Mouse (Mus musculus): ENCODE results near the gene Ldb1.
"Not testable (repeated sequence)": the region's sequence is repeated elsewhere in the genome, so short reads cannot be mapped to it uniquely, and the experiment has no call there.

Ldb1 gene

DNA sequence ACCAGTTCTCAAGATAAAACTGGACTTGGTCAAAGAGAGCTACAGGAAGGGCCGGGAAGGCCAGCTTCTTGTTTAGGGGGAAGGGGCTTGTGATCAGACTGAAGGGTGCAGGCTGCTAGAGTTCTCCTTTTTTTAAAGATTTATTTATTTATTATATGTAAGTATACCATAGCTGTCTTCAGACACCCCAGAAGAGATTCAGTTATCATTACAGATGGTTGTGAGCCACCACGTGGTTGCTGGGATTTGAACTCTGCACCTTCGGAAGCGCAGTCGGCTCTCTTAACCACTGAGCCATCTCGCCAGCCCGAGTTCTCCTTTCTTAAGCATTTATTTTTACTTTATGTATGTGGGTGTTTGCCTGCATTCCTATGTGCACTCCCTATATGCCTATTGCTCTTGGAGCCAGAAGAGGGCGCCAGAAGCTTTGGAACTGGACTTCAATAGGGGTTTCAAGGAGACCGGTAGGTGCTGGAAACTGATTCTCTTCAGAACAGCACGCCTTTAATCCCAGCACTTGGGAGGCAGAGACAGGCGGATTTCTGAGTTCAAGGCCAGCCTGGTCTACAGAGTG lies 16.2 kb downstream of the Ldb1 start:
- DNase-seq (ENCODE audit: low spot score in 2 of 2) = no peak

DNA sequence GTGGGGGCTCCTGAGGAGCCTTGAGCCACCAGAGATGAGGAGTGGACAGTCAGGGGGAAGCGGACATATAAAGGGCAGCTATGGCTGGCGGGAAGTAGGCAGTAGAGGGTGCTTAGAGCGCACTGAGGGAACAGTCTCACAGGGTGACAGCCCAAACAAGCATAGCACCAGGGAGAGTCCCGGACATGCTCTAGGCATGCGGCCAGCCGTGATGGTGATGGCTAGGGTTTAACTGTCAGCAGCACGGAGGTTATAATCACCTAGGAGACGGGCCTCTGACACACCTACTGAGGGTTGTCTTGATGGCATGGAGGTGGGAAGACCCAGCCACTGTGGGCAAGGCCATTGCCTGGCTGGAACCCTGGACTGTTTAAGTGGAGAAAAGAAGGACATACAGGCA lies 18.4 kb downstream of the Ldb1 start:
- no peak for DNase-seq (ENCODE audit: low spot score in 2 of 2)

DNA sequence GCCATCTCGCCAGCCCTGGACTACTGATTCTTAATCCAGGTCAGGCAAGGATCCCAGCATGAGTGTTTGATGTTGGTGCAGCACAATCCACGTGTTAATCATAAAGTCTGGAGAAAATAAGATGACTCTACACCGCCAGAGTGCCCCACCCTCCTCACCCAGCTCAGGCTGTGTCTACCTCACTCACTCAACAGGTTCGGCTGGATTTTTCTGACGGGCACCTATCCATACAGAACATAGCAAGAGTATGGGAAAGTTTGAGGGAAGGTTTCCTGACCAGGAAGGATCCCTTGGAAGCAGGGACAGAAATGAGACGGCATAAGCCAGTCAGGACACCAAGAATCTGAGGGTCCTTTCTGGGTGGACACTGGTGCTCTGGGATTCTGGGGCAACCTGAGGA lies 20.1 kb downstream of the Ldb1 start:
- DNase-seq (ENCODE audit: low spot score in 2 of 2) = no peak

DNA sequence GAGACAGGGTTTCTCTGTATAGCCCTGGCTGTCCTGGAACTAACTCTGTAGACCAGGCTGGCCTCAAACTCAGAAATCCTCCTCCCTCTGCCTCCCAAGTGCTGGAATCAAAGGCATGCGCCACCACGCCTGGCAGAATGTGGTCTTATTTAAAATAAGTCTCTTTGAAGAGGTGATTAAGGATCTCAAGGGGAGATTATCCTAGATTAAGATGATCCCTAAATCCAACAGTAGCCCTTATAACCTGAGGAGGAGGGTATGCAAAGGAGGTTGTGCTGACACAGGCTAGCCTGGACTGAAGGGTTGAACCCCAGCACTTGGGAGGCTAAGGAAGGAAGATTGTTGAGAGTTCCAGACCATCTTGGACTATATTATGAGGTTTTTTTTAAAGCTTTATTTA lies 29.0 kb downstream of the Ldb1 start:
- DNase-seq (ENCODE audit: low spot score in 2 of 2) = no peak

DNA sequence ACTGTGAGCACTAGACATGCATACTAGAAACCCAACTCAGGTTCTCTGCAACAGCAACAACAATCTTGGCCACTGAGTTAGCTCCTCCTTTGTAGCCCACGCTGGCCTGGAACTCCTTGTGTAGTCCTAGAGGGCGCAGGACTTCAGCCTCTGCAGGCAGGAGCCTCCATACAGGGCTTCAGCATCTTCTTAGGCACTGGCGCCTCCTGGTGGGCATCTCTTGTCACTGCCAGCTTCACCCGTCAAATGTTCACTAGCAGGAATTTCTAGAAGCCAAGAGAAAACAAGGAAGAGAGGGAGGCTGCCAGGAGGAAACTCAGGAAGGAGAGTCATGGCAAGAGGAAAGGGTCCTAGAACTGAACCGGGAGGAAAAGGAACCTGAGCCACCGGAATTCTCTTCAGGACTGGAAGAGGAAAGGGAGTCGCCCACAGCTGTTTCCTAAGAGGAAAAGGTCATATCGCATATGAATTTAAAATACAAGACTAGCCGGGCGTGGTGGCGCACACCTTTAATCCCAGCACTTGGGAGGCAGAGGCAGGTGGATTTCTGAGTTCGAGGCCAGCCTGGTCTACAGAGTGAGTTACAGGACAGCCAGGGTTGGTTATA lies 30.3 kb downstream of the Ldb1 start:
- peak; percentile 47 to 83 for DNase-seq (ENCODE audit: low spot score in 2 of 2)

DNA sequence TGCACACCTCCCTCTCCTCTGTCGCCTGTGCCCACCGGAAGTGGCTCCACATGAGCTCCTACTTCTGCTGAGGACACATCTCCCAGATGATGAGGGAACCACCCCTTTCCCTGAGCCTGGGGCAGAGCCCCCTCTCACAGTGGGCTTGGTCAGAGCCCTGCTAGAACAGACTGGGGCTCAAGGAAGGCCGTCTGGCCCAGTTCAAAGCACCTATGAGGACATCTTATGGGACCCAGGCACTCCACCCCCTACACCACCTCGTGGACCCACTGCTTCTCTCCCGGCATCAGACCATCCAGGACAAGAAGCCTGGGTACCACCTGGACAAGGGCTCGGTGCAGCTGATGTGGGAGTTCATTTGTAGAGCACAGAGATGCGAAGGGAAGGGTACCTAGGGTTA lies 39.3 kb downstream of the Ldb1 start:
- no peak for DNase-seq (ENCODE audit: low spot score in 2 of 2)

DNA sequence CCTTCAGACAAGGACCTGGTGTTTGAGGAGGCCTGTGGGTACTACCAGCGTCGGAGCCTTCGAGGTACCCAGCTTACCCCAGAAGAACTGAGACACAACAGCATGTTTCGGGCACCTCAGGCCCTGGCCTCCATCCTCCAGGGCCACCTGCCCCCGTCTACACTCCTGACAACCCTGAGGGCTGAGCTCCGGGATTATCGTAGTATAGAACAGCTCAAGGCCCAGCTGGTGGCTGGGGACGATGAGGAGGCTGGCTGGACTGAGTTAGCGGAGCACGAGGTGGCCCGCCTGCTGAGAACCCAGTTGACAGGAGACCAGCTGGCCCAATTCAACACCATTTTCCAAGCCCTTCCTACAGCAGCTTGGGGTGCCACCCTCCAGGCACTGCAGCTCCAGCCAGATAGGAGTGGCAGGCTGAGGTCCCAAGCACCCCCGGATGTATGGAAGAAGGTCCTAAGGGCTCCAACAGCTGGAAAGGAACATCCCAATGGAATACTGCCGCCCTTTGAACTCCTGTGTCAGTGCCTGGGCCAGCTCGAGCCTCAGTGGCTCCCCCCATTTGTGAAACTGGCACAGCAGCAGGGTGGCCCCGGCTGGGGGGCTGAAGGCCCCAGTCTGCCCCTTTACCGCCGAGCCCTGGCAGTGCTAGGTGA lies 40.1 kb downstream of the Ldb1 start:
- DNase-seq (ENCODE audit: low spot score in 2 of 2) = no peak

DNA sequence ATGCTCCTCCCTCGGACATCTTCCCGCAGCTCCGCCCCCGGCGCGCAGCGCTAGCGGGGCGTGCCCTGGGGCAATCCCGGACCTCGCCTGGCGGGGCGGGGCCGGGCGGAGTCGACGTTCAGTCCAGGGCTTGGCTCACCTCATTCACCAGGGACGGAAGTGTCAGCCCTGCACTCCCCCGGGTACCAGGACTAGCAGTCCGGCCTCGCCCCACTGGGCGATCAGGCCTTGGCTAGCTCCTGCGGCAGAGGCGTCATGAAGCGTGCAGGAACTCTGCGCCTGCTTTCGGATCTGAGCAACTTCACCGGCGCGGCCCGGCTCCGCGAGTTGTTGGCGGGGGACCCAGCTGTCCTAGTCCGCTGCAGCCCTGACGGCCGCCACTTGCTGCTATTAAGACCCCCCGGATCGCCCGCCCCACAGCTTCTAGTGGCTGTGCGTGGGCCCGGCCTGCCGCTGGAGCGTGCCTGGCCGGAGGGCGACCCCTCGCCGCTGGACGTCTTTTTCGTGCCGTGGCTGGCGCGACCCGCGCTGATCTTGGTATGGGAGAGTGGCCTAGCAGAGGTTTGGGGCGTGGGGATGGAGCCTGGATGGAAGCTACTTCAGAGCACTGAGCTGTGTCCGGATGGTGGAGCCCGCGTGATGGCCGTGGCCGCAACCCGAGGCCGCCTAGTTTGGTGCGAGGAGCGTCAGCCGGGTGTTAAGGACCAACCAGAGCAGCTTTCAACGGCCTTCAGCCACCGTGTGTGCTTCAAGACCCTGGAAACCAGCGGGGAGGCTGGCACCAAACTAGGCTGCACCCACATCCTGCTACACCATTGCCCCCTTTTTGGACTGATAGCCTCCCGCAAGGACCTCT lies 41.4 kb downstream of the Ldb1 start, which contains the start of gene Hps6:
Hps6 (plus strand) TSS at position 138 of the 856 bp plus-strand sequence.
- peak; percentile 52 to 67 for DNase-seq (ENCODE audit: low spot score in 2 of 2)

DNA sequence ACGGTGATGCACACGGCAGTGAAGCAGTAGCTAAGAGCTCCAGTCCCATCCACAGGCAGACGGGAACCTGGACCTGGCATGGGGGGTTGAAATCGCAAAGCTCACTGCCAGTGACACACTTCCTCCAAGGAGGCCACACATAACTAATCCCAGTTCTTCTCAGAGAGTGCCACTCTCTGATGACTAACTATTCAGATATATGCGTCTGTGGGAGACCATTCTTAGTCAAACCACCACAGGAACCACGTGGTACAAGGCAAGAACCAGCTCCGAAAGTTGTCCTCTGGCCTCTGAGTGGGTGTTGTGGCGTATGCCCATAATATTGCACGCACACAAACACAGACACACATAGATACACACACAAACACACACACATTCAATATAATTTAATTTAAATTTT lies 42.7 kb downstream of the Ldb1 start:
- DNase-seq (ENCODE audit: low spot score in 2 of 2) = no peak

DNA sequence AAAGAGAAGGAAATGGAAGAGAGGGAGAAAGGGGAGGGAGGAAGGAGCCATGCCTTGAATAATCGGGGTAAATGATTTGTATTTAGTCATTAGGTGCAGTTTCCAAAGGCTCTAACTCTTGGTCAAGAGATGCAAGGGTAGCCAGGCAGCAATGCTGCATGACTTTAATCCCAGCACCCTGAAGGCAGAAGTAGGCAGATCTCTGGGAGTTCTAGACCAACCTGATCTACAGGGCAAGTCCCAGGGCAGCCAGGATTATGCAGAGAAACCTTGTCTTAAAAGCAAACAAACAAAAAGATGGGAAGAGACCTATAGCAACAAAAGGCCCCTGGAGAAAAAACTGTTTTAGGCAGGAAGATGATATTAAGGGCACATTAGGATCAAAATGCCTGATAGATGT lies 45.6 kb downstream of the Ldb1 start:
- no peak for DNase-seq (ENCODE audit: low spot score in 2 of 2)

DNA sequence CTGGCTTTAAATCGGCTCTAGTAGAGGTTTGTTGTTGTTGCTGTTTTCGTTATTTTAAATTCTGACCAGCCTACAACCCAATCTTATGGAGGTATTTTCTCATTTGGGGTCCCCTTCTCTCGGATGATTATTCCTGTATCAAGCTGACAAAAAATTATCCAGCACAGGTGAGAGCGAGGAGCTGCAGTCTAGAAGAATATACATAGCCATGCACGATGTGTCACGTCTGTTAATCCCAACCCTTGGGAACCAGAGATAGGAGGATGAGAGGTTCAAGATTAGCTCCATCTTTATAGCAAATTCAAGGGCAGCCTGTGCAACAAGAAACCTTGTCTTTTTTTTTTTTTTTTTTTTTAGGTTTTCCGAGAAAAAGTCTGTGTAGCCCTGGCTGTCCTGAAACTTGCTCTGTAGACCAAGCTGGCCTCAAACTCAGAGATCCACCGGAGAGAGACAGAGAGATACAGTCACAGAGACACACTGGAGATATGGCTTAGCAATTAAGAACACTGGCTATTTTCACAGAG lies 46.3 kb downstream of the Ldb1 start:
- no peak for DNase-seq (ENCODE audit: low spot score in 2 of 2)

DNA sequence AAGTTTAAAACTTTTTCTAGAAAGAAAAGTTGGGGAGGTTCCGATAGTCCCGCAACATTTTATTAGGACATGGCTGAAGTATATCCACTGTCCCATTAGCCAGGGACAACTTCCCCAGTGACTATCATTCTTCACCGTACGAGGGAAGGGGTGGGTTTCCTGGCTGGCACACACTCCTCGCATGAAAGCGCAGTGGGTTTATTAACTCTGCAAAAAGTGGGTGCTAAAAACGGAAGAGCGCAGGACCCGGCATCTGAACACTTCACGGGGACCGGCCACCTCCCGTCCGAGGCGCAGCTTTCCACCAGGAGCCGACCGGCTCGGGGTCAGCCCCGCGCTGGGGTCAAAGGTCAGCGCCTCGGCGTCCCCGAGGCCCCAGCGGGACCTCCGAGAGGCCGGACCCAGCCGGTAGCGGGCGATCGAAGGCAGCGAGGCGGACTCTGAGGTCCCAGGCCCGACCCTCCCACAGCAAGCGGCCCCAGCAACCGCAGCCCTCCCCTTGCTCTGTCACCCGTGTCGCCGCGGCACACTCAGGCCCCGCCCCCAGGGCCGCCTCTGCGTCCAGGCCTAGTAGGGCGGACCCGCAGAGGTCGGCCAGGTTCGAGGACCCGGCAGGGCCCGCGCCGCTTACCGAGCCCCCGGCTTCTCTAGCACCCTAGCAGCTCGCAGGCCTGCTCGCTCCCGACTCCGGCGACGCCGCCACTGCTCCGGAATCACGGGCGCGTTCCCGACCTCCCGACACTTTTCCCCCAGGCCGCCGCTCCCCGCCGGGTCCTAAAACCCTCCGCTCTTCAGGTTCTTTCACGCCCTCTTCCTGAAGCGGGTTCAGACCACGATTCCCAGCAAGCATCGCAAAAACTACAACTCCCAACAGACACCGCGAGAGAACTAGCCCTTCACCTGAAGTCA lies 47.0 kb downstream of the Ldb1 start, which contains the start of gene Armh3:
Armh3 (minus strand) TSS at position 704 of the 909 bp plus-strand sequence.
- peak; percentile 87 for DNase-seq (ENCODE audit: low spot score in 2 of 2)

DNA sequence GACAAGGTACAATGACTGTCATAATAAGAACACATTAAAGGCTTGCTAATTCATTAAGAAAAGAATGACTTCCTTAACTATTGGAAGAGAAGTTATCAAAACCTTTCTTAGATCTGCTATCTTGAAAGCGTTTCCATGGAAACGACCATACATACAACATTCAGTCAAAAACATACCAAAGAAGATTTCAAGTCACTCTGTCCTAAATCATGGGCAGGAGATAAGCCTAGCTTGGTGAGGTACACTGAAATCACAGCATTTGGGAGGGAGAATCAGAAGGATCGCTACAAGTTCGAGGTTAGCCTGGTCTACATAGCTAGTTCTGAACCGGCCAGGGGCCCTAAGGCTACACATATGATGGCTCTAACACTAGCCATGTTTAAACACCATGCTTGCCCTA lies 47.6 kb downstream of the Ldb1 start:
- DNase-seq (ENCODE audit: low spot score in 2 of 2) = no peak

DNA sequence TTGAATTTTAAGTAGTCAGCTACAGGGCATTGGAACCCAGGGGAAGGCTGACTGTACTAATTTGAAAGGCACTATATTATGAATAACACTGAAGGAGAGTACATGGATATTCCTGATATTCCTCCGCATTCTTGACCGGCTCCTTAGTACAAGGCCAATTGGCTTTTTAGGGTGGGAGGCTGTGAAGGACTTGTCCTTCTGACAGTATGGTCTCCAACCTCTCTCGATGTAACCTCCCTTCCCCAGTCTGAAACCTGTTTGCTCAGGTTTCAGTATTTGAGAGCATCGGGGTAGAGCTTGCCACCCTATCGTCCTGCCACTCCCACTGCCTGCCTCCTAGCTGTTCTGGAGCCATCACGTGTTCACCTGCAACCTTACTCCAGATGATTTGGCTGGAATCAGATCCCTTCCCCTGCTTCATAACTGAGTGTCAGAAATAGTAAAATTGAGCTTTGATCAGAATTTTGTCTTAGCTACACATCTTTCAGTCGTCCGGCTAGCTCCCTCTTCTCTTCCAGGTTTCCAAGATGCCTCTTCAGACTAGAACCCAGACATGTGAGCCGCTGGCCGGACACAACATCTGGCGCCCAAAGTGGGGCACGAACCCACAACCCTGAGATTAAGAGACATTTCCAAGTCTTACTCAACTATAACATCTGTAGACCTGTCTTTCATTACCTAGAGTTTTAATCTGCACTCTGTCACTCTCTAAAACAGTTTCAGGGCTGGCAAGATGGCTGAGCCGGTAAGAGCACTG lies 50.9 kb downstream of the Ldb1 start:
- no peak for DNase-seq (ENCODE audit: low spot score in 2 of 2)

DNA sequence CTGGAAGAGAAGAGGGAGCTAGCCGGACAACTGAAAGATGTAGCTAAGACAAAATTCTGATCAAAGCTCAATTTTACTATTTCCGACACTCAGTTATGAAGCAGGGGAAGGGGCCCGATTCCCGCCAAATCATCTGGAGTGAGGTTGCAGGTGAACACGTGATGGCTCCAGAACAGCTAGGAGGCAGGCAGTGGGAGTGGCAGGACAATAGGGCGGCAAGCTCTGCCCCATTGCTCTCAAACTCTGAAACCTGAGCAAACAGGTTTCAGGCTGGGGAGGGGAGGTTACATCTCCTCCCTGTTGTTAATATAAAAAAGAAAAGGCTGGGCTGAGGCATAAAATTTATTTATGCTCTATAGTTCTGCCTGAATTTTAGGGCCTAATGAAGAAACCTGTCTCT lies 51.6 kb downstream of the Ldb1 start:
- not testable (repeated sequence) for DNase-seq (ENCODE audit: low spot score in 2 of 2)

DNA sequence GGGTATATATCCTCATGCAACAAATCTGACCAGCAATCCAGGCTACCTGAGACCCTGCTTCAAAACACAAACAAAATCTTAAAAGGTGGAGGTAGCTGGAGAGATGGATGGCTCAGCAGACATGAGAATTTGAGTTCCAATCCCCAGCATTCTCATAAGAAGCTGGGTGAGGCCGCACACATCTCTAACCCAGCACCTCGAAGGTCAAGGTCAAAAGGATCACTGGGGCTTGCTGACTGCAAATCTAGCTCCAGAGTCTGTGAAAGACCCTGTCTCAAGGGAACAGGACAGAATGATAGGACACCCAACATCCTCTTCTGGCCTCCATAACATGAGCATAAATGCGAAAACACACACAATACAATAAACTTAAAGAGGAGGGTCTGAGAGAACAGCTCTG lies 53.8 kb downstream of the Ldb1 start:
- DNase-seq (ENCODE audit: low spot score in 2 of 2) = no peak

DNA sequence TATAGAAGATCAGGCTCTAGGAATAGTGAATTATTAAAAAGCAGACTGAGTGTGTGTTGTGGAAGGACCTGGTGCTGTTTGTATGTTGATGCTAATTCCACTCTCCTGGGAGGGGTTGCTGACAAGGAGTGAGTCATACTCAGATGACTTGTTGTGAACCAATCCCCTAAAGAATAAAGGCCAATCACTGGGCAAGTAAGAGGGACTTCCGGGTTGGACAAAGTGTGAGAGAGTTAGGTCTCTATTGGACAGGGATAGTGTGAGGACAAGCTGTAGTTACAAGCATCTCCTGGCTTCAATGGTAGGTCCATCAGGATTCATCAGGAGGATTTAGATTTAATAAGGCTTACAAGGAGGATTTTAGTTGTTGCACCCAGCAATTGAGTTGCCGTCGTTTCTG lies 56.8 kb downstream of the Ldb1 start:
- DNase-seq (ENCODE audit: low spot score in 2 of 2) = no peak

DNA sequence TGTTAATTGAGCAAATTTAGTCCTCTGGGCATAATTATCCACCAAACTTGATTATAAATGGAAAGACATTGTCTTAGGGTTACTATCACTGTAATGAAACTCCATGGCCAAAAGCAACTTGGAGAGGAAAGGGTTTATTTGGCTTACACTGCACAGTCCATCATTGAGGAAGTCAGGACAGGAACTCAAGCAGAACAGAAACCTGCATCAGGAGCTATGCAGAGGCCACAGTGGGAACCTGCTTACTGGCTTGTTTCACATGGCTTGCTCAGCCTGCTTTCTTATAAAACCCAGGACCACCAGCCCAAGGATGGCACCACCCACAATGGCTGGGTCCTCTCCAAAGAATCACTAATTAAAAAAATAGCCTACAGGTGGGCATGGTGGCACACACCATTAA lies 60.6 kb downstream of the Ldb1 start:
- no peak for DNase-seq (ENCODE audit: low spot score in 2 of 2)

Measured in thymus, postnatal 10 days (tissue).